Mouse (Mus musculus): ENCODE measurements around the gene Arid3b.

Arid3b gene

GRCm38 (mm10) chr9:57775736-57776135 lies 60.9 kb downstream of the Arid3b start:
- DNase-seq (ENCODE audit: low spot score in 2 of 2), result no peak

- DNase-seq (ENCODE audit: low spot score in 2 of 2), result no peak
Measured at GRCm38 (mm10) chr9:57775026-57775425, 61.6 kb downstream of the Arid3b start.

DNA sequence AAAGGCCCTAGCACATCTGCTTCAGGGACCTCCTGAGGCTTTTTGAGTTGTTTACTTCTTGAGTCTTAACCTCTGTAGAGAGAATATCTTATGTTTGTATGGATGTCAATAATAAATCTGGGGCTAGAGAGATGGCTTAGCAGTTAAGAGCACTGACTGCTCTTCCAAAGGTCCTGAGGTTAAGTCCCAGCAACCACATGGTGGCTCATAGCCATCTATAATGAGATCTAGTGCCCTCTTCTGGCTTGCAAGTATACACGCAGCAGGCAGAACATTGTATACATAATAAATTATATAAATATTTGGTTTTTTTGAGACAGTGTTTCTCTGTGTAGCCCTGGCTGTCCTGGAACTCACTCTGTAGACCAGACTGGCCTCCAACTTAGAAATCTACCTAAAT lies 62.4 kb downstream of the Arid3b start:
- no peak for DNase-seq (ENCODE audit: low spot score in 2 of 2)

- no peak for DNase-seq (ENCODE audit: low spot score in 2 of 2)
Measured at GRCm38 (mm10) chr9:57773754-57774153, 62.8 kb downstream of the Arid3b start.

DNA sequence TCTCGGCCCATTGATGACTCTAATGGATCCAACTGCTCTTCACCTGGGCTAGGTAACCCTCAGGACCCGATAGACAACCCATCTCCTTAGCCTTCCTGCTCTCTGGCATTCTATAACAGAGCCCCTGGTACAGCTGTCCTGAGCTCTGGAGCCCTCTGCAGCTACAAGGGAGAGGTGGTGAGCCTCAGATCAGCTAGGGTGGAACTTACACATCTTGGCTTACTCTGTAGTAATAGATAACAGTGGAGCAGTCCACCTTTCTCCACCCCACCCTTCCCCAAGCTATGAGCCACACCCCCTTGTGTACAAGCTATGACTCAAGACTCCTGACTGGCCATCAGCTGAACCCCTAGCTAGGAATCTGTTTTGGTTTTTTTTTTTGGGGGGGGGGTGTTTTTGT lies 65.8 kb downstream of the Arid3b start:
- no peak for DNase-seq (ENCODE audit: low spot score in 2 of 2)

- no peak for DNase-seq (ENCODE audit: low spot score in 2 of 2)
Measured at GRCm38 (mm10) chr9:57770214-57770613, 66.4 kb downstream of the Arid3b start.

DNA sequence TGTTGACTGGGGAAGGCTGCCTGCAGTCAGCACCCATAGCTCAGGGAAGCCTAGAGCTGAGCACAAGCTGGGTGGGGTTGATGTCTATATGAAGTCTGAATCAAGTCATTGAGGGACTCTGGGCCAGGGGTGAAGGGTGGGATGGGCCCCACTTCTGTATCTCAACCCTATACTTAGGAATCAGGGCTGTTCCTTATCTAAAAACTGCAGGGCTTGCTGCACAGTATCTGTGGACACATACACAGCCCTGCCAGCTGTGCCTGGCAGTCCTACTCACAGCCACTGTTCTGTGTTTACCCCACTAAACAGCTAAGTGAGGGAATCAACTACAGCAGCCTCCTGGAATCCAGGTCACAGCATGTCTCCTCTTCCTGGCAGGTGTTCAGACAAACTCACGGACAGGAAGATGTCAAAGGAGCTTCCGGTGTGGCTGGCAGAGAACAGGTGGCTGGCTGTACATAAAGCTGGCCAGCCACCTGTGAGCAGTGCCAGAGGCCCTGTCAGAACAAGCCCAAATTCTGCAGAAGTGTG lies 67.0 kb downstream of the Arid3b start:
- DNase-seq (ENCODE audit: low spot score in 2 of 2), result no peak

DNA sequence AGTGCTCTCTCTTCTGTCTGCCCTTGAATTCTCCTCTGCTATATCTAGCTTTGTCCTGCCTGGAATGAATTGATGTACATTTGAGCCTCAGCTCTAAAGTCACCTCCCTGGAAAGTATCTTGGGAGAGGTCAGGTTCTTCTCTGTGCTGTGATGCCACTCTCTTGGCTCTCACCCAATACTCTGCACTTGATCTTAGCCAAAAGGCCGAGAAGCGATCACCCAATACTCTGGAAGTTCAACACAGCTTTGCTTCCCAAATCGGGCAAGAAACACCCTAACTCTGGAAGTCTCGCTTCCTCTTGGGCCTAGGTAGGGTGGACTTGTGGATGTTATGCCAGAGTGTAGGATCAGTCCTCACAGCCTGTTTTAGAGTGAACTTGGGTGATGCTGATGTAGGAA lies 69.4 kb downstream of the Arid3b start:
- no peak for DNase-seq (ENCODE audit: low spot score in 2 of 2)

DNA sequence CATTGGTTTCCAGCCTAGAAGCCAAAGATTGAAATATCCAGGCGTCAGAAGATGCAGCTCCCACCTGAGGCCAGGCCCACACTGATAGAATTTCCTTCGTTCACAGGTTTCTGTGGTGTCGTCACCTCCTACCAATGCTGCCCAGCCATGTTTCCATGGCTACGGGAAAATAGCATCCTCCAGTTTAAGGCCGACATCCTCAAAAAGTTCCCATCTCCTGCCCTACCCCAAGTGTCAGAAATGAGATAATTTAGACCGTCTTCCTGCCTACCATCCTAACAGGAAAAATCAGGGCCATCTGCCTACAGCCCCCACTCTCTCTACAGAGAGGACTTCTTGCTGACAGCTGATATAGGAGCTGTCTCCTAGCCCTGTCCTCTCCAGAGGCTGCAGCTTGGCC lies 70.2 kb downstream of the Arid3b start:
- DNase-seq (ENCODE audit: low spot score in 2 of 2), result no peak

DNA sequence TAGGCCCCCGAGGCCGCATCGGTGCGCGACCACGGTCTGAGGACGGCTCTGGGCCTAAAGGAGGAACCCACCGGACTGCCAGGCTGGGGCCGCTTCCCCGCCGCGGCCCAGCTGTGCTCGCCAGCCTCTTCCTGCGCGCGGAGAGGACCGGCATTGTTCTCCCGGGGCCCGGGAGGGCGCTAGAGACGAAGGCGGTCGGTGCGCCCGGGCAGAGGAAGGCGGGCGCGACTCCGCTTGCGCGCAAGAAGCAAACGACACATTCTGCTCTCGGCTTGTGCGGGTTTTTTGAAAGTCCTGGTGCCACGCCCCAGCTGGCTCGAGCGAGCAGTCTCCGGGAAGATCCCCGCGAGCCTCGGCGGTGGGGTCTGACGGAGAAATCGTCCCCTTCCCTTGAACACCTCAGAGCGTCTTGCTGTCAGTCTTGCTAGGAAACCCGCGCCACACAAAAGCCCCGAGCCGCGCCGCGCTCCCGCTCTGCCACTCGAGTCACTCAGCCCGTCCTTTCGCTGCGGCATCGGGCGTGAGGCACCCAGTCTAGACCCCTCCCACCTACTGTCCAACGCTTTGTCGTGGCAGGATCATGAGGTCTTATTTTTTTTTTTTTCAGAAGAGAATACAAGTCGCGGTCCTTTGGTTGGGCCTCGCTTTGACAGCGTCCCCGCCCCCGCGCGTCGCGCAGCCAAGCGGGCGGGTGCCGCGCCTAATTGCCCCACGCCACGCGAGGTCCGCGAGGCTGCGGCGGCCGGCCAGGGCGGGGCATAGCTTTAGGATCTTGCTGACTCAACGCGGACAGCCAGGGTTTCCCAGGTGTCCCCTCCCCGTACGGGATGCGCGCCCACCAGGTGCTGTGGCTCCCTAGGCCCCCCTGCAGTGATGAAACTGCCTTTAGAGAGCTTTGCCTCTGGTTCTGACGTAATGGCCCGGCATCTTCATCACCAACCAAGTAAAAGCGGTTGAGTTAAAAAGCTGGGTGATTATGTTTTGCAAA lies 70.9 kb downstream of the Arid3b start, which contains the start of gene Clk3:
Gene Clk3 (minus strand): TSS at position 497 of the 988 bp plus-strand sequence.
- DNase-seq (ENCODE audit: low spot score in 2 of 2), result peak; percentile 53 to 67

- peak; percentile 90 to 95 for DNase-seq (ENCODE audit: low spot score in 2 of 2)
Measured at GRCm38 (mm10) chr9:57764974-57765363, 71.6 kb downstream of the Arid3b start.

- peak; percentile 69 to 79 for DNase-seq (ENCODE audit: low spot score in 2 of 2)
Measured at GRCm38 (mm10) chr9:57764147-57764973, 72.2 kb downstream of the Arid3b start.

DNA sequence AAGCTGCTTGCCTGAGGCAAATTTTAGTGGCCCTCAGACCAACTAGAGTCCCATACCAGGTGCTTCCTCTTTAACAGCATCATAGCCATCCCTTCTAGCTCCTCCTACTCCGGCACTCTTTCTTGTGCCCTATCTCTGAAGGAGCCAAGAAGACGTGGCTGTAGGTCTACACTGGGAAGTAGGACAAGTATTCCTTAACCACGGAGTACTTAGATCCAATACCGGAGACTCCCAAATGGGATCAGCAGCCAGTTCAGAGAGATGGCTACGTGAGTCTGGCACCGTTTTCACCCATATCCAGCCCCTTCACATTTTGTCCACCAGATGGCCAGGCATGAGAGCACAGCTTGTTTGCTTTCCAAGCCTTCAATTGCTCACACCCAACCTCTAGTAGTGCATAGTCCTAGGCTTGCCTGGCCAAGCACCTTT lies 74.0 kb downstream of the Arid3b start:
- DNase-seq (ENCODE audit: low spot score in 2 of 2), result no peak

DNA sequence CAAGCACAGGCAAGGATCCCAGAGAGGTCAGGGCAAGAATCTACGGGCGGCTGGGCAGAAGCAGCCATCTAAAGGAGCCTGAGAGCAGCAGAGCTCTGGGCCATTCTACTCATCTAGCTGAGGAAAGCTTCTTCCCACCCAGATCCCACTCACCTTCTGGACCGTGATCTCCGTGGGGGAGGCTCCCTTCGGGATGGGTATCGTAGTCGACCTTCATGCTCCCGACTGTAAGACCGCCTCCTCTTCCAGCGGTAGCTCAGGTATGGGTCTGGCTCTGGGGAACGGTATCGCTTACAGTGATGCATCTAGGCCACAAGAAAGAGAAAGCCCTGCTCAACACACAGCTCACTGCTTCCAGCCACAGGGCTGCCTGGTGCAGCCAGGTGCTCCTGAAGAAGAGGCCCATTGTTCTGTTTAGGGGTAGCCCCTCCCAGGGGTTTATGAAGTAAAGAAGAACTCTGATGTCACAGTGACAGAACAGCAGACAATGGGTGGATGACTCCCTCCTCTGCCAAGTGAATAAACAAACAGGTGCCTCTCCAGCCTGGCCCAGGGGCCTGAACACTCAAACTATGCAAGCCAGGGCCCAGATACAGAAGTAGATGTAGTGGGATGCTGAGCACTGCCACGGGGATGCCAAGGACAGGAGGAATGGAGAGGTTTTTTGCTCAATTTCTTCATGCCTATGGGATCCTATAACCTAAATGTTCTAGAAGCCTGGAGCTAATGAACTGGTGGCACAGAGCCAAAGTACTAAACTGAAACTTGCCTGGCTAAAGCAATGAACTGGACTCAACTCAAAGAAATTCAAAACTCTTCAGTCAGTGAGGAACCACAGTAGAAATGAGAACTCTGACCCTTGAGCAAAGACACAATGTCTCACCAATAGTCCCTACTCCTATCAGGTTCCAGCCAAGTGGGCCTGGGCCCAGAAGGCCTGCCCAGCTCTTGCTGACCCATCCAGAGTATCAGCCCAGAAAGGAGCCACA lies 74.7 kb downstream of the Arid3b start:
- DNase-seq (ENCODE audit: low spot score in 2 of 2), result no peak

- no peak for DNase-seq (ENCODE audit: low spot score in 2 of 2)
Measured at GRCm38 (mm10) chr9:57760416-57761146, 76.0 kb downstream of the Arid3b start.

DNA sequence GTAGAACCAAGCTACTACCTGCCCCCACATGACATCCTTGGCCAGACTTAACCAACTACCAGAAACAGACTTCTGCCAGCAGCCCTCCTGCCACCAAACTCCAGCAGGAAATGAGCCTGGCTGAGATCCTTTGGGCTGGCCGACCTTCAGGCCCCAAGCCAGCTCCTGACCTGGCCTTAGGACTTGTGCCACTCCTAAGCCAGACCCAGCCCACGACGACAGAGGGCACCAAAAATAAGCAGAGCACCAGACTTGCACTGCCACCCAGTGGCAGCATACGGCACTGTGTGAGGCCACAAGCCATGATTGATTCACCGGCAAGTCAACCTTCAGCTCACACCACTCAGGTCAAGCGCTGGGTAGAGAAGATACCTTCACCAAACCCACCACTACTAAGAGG lies 77.3 kb downstream of the Arid3b start:
- peak; percentile 63 to 77 for DNase-seq (ENCODE audit: low spot score in 2 of 2)

DNA sequence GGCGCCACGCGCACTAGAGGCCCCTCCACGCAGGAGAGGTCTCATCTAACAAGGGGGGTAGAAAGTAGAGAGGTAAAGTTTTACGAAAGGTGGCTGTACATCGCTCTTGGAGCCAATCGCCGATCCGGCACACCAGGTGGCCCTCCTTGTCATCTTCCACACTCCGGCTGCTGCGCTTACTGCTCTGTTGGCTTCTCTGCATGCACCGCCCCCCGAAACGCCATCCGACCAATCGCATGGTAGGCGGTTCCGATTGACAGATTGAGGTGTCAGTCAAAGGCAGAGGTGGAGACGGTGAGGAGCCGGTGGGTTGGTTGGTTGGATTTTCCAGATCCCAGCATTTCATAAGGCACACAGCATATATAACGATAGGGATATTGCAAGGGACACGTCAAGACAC lies 78.1 kb downstream of the Arid3b start:
- DNase-seq (ENCODE audit: low spot score in 2 of 2), result no peak

DNA sequence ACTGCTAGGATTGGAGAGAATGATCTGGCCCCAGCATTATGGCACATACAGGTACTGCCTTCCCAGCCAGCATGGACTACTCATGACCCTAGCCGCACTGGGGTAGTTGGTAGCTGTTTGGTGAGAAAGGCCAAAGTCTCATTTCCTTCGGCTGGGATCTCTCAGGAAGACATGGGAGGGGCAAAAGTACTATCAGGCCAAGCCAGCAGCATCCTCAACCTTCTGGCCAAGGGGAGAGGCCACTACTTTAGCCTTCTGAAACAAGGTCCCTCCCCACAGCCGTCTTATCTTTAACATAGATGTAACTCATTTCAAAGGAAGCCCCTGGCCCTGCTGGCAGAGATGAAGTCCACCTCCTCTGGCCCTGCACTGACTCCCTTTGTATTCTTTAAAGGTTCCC lies 79.0 kb downstream of the Arid3b start:
- DNase-seq (ENCODE audit: low spot score in 2 of 2), result no peak

DNA sequence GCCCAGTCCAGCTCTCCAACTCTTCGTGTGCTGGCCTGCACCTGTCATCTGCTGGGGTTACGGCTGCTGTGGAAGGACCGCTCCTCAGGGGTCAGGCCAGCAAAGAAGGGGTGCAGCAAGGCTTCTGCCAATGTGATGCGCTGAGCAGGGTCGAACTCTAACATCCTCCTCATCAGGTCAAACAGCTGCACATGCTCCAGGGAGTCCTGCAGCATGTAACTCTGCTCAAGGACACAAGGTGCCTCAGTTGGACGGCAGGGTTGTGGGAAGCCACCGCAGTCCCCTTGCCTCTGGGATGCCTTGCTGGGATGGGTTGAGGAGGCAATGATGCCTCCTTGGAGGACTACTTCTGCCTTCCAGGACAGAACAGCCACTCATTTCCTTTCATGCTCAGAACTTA lies 85.7 kb downstream of the Arid3b start:
- DNase-seq (ENCODE audit: low spot score in 2 of 2), result no peak

DNA sequence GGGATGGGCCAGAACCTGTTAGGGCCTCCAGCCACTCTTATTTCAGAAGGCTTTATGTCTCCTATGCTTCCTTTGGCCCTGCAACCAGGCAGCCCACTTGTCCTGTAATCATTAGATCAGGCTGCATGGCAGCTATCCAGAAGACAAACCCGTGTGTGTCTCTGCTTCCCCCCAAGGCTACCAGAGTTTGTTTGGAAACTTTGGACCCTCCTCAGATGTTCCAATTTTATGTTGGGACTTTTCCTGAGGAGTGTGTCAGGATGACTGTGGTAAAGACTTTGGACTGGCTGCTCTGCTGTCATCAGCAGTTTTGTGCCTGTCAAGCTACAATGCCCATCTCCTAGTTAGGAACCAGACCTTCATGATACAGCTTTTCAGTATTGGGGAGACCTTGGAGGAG lies 87.8 kb downstream of the Arid3b start:
- DNase-seq (ENCODE audit: low spot score in 2 of 2), result no peak
